Mouse (Mus musculus) embryonic facial prominence, embryonic 10.5 days (tissue): Measurements from ENCODE around the gene Cldn18. TPM values are rescaled to one million over a fixed set of nuclear protein-coding genes. Genes with fewer than 3 reads are reported as not detected.
A peak's percentile ranks its signal among the peaks of the same experiment; 100 is the strongest.

ENCODE experiments used
- DNase-seq: peaks from one replicate; pipeline ENCODE4 v3.0.0-alpha.2; 2017; ENCODE audit warnings: low spot score
- H3K27ac ChIP-seq: fragments of 300-500 bp; sonication (generic); replicated peaks from 2 replicates; pipeline ENCODE4 v1.5.1; 2016; ENCODE audit warnings: mild to moderate bottlenecking
- H3K27me3 ChIP-seq: fragments of 300-500 bp; sonication (generic); replicated peaks from 2 replicates; pipeline ENCODE4 v1.6.1; 2016; ENCODE audit warnings: low read depth, mild to moderate bottlenecking; ENCODE audit not compliant: poor library complexity, severe bottlenecking
- H3K36me3 ChIP-seq: fragments of 300-500 bp; sonication (generic); replicated peaks from 2 replicates; pipeline ENCODE4 v1.6.1; 2016; ENCODE audit warnings: mild to moderate bottlenecking, moderate library complexity
- H3K4me1 ChIP-seq: fragments of 300-500 bp; sonication (generic); 2 replicates; pipeline ENCODE4 v1.6.1; 2016
- H3K4me3 ChIP-seq: fragments of 300-500 bp; sonication (generic); 2 replicates; pipeline ENCODE4 v1.5.1; 2016; ENCODE audit warnings: mild to moderate bottlenecking, moderate library complexity
- H3K9me3 ChIP-seq: fragments of 300-500 bp; sonication (generic); 2 replicates; pipeline ENCODE4 v1.6.1; 2016; ENCODE audit warnings: mild to moderate bottlenecking
- WGBS: fragments of 180-500 bp; shearing (Covaris S2); methylation state at CpG from one replicate; pipeline ENCODE4 v1.1.7; 2016; 5-methylcytosine and 5-hydroxymethylcytosine counted together
- polyA plus RNA-seq: library from polyadenylated mRNA; unstranded; fragments of >200 nt; fragmentation: Nextera tagmentation; extraction: Ambion mirVana; gene quantifications from 2 replicates; pipeline ENCODE4 v1.2.1, GENCODE M21; 2016

Cldn18 gene
- polyA plus RNA-seq = not detected in 2 replicates

DNA sequence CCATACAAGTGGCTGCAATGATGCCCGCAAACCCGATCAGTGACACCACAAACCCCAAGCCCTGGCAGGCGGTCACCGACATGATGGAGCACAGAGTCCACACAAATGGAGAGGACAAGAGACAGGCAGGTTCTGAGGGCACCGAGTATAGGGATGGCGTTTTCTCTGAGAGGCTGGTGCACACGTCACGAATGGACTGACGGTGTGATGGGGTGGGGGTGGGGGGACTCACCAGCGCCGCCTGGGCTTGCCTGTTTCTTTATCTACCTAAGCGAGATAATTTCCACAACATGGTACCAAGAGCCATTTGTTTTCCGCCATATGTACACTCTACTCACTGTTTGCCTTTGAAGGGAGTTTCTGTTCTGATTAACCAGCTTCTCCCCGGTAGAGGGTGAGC, at the start of gene Cldn18:
Cldn18 (minus strand) TSS at position 134 of the 400 bp plus-strand sequence.
- no peak within 1 kb of the TSS for H3K27ac ChIP-seq
- no peaks in the 10 kb centered on the region for H3K27me3 ChIP-seq
- 91% methylated on average over 14 of the region's 14 CpGs for WGBS
- H3K36me3 ChIP-seq = no peaks in the 10 kb centered on the region
- H3K4me3 ChIP-seq = no peak within 1 kb of the TSS
- no peak for DNase-seq
- H3K4me1 ChIP-seq = no peaks in the 10 kb centered on the region
- no peaks in the 10 kb centered on the region for H3K9me3 ChIP-seq

DNA sequence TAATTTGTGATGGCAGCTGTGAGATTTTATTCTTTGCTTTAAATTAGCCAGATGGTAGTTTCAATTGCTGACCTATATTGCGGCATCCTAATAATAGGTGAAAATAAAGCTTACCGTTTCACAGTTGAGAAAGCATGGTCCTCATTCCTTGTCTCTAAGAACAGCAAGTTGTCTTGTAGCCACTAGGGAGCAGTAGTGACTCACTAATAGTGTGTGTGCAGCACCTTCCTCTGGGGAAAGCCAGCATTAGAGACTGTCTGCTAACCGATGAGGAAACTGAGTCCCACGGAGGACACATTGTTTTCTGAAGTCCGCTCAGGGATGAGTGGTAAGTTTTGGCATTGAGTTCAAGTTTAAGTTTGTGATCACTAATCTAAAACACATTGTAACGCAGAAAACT, 46.5 kb upstream of the Cldn18 start:
- Histone ChIP-seq H3K9me3 (no peaks in the 10 kb centered on the region), H3K36me3 (no peaks in the 10 kb centered on the region), H3K4me3 (no peak overlapping the region), H3K4me1 (no peaks in the 10 kb centered on the region), H3K27ac (no peak overlapping the region), H3K27me3 (no peaks in the 10 kb centered on the region)
- WGBS = 68% methylated on average over 6 of the region's 6 CpGs
- no peak for DNase-seq

DNA sequence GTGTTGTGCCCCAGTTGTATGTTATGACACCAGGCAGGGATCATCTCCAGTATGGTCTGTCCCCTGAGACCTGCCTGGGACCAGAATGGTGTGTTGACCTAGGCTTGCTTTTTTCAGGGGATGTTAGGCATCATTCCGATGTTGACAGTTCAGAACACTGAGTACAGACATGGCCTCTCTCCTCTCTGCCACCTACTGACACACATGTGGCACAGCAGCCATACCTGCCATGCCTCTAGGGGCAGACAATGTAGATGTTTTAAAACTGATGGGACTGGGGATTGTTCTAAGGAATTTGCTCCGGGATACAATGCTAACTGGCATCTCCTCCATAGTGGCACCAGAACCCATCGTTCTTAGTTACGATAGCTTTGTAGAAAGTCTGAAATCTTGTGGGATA, 33.2 kb upstream of the Cldn18 start:
- WGBS = 82% methylated on average over 4 of the region's 4 CpGs
- no peak overlapping the region for H3K27ac ChIP-seq
- H3K4me3 ChIP-seq = no peak overlapping the region
- no peaks in the 10 kb centered on the region for H3K9me3 ChIP-seq
- H3K36me3 ChIP-seq = no peaks in the 10 kb centered on the region
- no peaks in the 10 kb centered on the region for H3K27me3 ChIP-seq
- no peak for DNase-seq
- peaks cover 18% of the 10 kb centered on the region for H3K4me1 ChIP-seq

DNA sequence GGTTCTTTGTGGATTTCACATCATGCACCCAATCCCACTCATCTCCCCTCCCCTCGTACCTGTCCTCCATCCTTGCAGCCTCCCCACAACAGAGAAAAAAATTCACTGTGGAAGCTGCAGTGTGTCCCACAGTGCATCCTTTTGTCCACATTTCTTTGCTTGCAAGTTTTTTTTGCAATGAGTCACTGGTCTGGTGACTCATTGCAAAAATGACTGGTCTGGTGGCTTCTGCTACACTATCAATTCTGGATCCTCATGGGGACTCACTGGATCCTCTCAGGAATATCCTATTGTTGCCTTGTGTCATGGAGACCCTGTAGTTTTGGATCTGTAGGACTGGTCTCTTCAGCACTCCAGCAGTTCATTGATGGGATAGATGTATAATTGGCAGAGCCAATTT, 31.2 kb upstream of the Cldn18 start:
- no peaks in the 10 kb centered on the region for H3K27me3 ChIP-seq
- H3K9me3 ChIP-seq = no peaks in the 10 kb centered on the region
- peaks cover 18% of the 10 kb centered on the region for H3K4me1 ChIP-seq
- H3K27ac ChIP-seq = no peak overlapping the region
- WGBS = 72% methylated on average over 1 of the region's 1 CpGs
- no peaks in the 10 kb centered on the region for H3K36me3 ChIP-seq
- no peak for DNase-seq
- no peak overlapping the region for H3K4me3 ChIP-seq

DNA sequence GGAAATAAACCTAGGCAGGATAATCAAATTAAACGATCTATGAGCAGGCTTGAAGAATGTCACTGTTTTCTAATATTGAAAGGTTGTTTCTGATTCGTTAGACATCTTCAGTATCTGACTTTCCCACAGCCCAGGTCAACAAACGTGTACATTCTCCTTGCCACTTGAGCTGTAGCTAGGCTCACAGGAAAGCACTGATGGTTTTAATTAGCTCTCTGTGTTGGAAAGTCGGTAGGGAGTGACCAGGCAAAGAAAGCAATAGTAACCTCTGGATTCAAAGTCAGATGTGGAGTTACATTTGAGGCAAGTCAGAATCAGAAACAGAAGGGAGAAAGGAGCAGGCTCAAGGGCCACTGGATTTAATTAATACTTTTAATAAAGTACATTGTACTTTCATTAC, 30.7 kb upstream of the Cldn18 start:
- no peak overlapping the region for H3K4me3 ChIP-seq
- H3K4me1 ChIP-seq = peaks cover 18% of the 10 kb centered on the region
- 30% methylated on average over 4 of the region's 4 CpGs for WGBS

DNA sequence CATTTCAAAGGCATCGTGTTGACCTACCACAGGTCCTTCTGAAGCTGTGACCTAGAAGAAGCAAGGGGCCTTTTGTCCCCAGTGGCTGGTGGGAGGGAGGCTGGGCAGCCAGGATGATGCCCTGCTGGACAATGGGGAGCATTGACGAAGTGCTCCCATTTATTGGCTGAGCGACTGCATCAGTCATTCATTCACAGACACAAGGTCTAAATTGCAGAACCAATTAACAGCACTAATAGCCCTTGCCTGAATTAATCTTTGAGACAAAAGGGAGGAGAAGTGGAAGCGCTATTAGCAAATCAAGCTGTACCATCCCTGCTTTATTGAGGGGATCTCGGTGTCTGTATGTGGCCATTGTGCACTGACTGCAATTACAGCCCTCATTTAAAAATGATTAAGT, 27.5 kb upstream of the Cldn18 start:
- H3K36me3 ChIP-seq = no peaks in the 10 kb centered on the region
- H3K4me3 ChIP-seq = no peak overlapping the region
- DNase-seq = no peak
- no peaks in the 10 kb centered on the region for H3K27me3 ChIP-seq
- H3K27ac ChIP-seq = no peak overlapping the region
- 62% methylated on average over 5 of the region's 5 CpGs for WGBS
- H3K4me1 ChIP-seq = peaks cover 18% of the 10 kb centered on the region
- H3K9me3 ChIP-seq = no peaks in the 10 kb centered on the region

More for the DNA sequence above, 30.7 kb upstream of the Cldn18 start:
- no peaks in the 10 kb centered on the region for H3K36me3 ChIP-seq
- H3K9me3 ChIP-seq = no peaks in the 10 kb centered on the region
- no peaks in the 10 kb centered on the region for H3K27me3 ChIP-seq
- DNase-seq = peak; percentile 39
- no peak overlapping the region for H3K27ac ChIP-seq

DNA sequence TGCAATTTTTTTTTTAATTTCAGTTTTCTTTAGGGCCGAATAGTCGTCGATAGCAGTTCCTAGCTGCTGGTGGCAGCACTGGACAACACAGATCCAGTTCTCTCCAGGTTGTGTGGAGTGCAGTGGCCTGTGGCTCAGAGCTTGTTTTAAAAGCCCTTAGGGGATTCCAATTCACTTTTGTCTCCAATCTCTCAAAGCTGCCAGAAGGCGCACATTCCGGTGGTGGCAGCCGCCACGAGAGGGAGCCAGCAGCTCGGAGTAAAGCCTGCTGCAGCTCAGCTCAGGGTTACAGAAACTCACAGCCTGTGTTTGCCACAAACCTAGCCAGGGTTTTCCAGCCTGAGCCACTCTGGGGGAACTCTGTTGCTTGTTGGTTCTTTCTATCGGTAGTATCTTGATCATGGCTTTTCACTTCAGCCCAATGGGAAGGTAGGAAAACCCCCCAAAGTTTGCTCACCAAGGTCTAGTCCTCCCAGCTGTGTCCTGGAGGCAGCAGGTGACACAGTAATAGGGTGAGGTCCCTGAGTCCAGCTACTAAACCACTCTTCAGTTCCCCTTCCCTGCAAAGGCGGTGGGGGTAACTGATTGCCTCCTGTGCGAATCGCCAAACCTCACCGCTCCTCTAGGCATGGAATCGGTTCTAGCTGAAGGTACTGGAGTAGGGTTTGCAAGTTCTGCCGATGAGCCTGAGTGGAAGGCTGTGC, 13.0 kb upstream of the Cldn18 start:
- WGBS = 35% methylated on average over 15 of the region's 15 CpGs

DNA sequence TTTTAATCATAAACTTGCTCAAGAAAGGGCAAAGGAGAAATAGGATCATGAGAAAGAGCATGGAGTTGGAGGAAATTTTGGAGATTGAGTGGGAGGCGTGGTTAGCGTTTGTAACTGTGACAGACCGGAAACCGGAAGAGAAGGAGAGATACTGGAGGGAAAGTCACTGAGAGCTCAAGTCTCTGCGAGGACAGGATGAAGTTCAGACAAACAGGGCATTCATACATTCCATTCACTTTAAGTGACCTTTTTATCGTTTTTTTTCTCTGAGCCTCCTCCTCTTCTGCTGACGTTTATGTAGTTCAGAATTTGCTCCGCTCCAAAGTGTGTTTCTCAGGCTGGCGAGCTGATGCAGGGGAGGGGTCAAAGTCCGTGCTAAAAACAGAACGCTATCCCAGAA, 10.8 kb upstream of the Cldn18 start:
- peaks cover 7% of the 10 kb centered on the region; the same call in 1 of the 2 replicates for H3K4me1 ChIP-seq
- H3K4me3 ChIP-seq = no peak overlapping the region
- no peaks in the 10 kb centered on the region for H3K36me3 ChIP-seq
- H3K9me3 ChIP-seq = no peaks in the 10 kb centered on the region
- no peak overlapping the region for H3K27ac ChIP-seq
- 58% methylated on average over 11 of the region's 11 CpGs for WGBS
- 0 out of 2 replicates have a peak, but pooled peaks cover 3% of the 10 kb centered on the region for H3K27me3 ChIP-seq
- no peak for DNase-seq

More for the DNA sequence above, 13.0 kb upstream of the Cldn18 start:
- Histone ChIP-seq H3K4me3 (no peak overlapping the region), H3K9me3 (peaks cover 2% of the 10 kb centered on the region; the same call in 1 of the 2 replicates), H3K36me3 (no peaks in the 10 kb centered on the region), H3K27me3 (0 out of 2 replicates have a peak, but pooled peaks cover 3% of the 10 kb centered on the region), H3K4me1 (peaks cover 7% of the 10 kb centered on the region; the same call in 1 of the 2 replicates), H3K27ac (no peak overlapping the region)
- DNase-seq = peak; percentile 87

DNA sequence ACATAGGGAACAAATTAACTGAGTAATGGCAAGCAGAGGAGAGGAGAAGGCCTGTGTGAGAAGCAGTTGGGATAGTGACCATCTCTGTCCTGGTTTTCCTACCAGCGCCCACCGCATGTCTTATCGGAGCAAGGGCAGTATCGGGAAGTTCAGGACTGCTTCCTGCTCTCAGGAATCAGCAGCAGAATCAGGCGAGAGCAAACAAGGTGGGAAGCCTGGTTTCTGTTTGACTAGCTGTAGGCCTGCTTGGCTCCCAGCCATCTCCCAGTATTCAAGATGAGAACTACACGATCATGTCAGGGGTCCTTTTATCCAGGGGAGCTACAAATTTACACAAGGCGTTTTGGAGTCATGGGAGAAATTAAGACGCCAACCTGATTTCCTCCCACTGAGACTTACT, 8.2 kb upstream of the Cldn18 start:
- 89% methylated on average over 8 of the region's 8 CpGs for WGBS
- Histone ChIP-seq H3K27ac (no peak overlapping the region), H3K27me3 (no peaks in the 10 kb centered on the region), H3K4me1 (0 out of 2 replicates have a peak, but pooled peaks cover 3% of the 10 kb centered on the region), H3K9me3 (no peaks in the 10 kb centered on the region), H3K4me3 (no peak overlapping the region), H3K36me3 (no peaks in the 10 kb centered on the region)
- DNase-seq = no peak

DNA sequence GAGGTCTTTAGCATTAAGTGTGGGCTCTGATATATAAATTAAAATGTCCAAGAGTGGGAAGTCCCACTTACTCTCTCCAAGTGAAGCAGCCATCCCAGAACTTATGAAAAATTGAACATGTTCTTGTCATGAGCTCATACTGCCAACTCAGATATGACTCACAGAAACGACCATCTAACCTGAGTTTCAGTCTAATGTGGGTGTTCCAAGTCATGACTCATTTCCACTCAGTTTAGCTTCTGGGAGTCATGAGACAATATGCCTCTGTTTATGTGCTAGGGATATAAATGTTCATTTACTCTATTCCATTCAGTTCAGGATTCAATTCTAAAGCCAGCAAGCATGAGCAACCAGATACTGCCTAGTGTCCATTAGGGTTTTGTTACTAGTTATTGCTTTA, 2.9 kb upstream of the Cldn18 start:
- H3K4me3 ChIP-seq = no peak overlapping the region
- DNase-seq = no peak
- no peaks in the 10 kb centered on the region for H3K27me3 ChIP-seq
- no peaks in the 10 kb centered on the region for H3K4me1 ChIP-seq
- no peak overlapping the region for H3K27ac ChIP-seq
- H3K9me3 ChIP-seq = no peaks in the 10 kb centered on the region
- 48% methylated on average over 1 of the region's 1 CpGs for WGBS
- H3K36me3 ChIP-seq = no peaks in the 10 kb centered on the region

DNA sequence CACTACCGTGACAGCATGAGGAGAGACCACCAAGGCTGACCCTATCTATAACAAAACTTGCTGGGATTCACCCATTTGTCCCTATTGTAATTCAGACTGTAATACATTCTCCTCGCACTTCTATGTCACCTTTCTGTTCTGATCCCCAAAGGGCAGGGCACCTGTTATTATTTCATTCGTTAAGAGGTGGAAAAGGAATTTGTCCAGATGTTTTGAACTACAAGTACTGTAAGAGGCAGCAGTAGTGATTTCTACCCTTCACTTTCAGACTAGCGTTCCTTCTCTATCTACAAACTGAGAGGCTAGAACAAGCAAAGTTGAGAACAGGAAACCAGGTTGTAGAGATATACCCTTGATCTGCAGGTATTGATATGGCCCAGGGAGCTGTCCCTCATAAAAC, 6.8 kb downstream of the Cldn18 start:
- DNase-seq = no peak
- H3K4me1 ChIP-seq = no peaks in the 10 kb centered on the region
- no peak overlapping the region for H3K4me3 ChIP-seq
- H3K27me3 ChIP-seq = no peaks in the 10 kb centered on the region
- H3K36me3 ChIP-seq = no peaks in the 10 kb centered on the region
- no peaks in the 10 kb centered on the region for H3K9me3 ChIP-seq
- 84% methylated on average over 4 of the region's 4 CpGs for WGBS
- no peak overlapping the region for H3K27ac ChIP-seq

DNA sequence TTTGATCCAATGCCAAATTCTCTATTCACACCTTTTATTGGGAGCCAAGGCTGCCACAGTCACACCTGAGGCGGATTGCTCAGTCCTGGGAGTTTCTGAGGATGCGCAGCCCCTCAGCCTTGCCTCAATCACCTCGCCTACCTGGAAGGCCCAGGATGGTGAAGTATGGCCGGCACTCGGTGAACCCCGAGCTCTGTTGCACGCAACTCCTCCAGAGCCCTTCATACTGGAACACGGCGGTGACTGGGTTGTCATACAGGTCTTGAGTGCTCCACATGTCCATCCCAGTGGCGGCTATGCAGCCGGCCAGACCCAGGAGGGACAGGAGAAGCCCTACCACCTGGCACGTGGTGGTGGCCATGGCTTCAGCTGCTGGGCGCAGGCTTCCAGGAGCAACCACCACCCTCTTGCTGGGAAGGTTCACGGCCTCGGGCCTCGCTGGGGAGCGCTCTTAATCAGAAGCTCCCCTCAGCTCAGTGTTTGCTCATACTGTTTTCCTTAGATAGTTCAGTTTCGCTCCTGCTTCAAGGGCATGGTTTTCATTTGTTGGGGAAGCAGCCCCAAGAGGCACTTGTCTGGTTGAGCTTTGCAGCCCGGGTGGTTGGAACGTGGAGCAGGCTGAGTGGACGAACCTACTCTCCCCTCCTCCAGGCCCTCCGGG, 7.3 kb downstream of the Cldn18 start:
- no peaks in the 10 kb centered on the region for H3K9me3 ChIP-seq
- WGBS = 91% methylated on average over 22 of the region's 22 CpGs
- no peaks in the 10 kb centered on the region for H3K27me3 ChIP-seq
- no peak overlapping the region for H3K27ac ChIP-seq
- H3K36me3 ChIP-seq = no peaks in the 10 kb centered on the region
- H3K4me1 ChIP-seq = no peaks in the 10 kb centered on the region
- DNase-seq = no peak
- no peak overlapping the region for H3K4me3 ChIP-seq
